Mouse (Mus musculus): Measurements from ENCODE around the gene Cbx5. TPM values are rescaled to one million over a fixed set of nuclear protein-coding genes. Genes with fewer than 3 reads are reported as not detected.

Gene Cbx5
- total RNA-seq (2023): 25.3 and 26.7 TPM in 2 replicates

DNA sequence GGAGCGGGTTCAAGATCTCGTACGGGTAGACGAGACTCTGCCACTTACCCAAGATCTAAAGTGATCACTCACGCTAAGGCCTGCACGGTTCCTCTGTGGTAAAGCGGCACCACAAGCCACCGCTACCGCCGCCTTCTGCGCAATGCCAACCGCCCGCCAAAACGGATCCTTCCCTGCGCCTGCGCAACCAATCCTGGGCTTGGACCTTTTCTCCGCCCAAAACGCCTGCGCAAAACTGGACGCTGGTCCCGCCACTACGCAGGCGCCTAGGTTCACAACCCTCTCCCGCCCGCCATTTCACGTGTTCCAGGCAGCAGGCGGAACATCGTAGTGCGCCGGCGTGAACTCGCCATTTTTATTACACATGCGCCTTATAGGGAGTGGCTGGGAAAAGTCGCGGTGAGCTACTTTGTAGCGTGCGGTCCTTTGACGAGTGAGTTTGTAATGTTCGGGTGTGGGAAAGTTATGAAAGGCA, at the start of gene Cbx5:
TSS of gene Cbx5 (minus strand) at position 132 of the 475 bp plus-strand sequence.

DNA sequence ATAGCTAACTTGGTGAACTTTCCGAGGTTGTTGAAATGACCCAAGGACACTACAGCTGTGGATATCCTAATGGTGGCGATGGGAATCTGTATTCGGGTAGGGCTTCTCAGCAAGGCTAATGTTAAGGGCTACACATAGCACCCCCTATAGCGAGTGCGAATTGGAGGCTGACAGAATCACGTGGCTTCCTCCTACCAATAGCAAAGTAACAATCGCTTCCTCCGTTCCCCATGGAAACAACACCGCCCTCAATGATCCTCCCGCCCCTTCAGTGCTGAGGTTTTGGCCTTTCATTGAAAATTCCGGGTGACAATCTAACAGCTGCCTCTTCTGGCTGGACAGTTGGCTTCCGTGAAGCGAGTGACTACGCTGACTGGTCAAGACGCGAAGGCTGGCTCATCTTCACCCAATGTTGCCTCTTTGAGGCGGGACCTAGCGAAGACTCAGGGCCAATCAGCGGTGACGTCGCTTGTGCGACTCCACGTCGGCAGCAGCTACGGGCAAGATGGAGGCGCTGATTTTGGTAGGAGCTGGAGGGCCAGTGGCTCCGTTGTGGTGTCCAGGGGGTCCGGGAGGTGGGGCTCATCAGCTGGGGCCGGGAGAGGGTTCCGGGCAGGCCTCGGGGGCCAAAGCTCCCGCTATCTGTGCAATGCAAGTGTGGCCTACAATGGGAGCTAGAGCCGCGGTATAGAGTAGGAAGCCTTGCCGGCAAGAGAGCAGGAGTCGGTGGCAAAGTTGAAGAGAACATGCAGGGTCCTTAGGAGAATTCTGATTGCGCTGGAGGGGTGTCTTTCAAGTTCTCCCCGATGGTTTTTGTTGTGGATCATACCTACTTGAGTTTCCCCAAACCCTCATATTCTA, 33.0 kb upstream of the Cbx5 start, which contains the start of gene Copz1:
TSS of gene Copz1 (plus strand) at position 296 of the 861 bp plus-strand sequence.

DNA sequence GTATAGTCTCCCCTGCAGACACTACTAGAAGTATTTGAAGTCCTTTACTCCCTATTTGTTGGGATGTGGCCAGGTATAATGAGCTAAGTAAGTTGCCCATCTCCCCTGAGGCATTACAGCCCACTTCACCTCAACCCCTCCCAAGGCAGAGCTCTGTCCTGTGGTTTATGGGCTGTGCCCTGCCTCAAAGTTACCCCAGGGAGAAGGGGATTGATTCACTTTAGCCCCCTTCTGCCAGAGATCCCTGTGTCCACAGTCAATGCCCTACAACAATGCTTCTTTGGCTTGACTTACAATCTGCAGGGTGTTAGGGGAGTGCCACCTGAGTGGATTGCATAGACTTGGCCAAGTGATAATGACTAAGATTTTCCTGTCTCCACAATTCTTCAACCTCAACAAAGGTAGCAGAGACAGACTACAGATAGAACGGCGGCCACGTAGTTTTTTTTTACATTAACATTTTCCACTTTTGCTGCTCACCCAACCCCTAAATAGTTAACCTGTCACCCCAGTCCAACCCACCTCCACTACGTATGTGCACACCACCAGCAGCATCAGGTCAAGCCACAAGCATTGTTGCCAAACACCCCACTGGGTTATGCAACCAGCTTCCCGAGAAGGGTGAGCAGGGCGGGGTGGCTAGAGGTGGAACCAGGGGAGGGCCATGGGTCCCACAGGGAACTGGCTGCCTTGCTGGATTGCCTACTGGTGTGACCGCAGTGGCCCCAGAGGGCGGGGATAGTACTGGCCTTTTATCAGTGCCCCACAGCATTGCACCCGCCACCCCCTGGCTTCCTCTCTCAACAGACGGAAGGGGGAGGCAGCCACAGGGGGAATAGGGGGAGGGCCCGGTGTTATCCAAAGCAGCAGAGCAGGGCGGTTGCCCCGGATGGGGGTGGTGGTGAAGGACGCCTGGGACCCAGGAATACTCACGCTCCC, 18.4 kb upstream of the Cbx5 start, which contains the start of gene Nfe2:
TSS of gene Nfe2 (minus strand) at position 614 of the 939 bp plus-strand sequence.

DNA sequence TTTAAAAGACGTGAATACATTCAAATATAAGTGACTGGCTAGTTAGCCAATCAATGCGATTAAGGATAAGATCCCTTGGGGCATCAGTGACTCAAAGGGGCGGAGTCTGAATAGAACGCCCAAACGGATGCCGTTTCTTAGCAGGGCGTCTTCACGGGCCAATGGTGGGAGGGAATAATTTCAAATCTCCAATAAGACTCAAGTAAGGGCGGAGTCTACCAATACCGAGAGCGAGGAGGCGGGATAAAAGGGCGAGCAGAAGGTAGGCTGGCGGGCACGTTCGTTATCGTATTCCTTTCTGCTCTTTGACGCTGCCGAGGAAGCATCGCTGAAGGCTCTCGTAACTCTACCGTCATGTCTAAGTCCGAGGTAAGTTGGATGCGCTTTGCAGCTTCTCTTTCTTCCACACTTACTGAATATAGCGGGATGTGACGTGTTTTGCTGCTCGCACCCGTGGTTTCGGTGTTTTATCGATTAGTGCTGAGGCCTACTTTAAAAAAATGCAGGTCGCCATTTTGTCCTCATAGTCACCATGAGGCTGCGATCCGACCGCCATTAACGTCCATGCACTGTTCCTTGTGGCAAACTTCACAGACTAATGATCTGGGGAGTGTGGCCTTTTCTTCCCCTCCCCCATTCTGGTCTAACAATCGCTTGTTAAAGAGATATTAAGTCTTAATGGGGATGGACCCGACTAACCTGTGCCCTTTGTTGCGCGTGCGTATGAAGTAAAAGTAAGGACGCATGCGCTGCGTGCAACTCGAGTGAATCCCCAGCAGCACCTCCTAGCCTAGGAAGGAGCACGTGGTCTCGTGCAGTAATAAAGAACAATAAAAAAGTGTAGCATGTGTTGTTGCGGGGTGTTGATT, 778 bp upstream of the Cbx5 start, which contains the start of gene Hnrnpa1:
TSS of gene Hnrnpa1 (plus strand) at position 273 of the 869 bp plus-strand sequence.

DNA sequence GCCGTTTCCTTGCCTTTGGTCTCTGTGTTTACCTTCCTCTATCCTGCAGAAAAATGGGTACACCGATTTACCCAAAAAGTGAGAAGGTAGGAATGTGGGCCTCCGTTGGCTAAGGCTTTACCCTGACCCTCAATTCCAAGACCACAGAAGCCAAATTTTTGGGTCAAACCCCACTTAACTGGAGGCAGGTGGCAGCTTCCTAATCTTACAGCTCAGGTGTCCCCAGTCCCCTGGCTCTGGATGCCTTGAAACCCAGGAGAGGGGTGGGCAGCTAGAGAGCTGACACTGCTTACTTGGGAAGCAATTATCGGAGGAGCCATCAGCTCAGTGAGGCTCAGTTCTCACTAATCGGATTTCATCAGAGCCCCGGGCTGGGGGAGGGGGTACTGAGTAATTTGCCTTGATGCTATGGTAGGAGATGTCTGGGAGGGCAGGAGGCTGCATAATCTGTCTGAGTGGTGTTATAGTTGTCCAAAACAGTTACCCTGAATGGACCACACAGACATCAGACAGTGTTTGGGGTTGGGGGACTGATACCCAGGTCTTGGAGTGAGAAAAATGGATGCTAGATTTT, 72.5 kb downstream of the Cbx5 start, which contains the start of gene Smug1:
TSS of gene Smug1 (minus strand) at position 51 of the 574 bp plus-strand sequence.

Other genes starting within 250 kb of the Cbx5 start
- not detected in 2 replicates for gene Hoxc8, start 249.2 kb downstream of the Cbx5 start, total RNA-seq (2023)
- not detected in 2 replicates for gene Hoxc6, start 241.6 kb downstream of the Cbx5 start, total RNA-seq (2023)
- gene Hoxc4, start 220.9 kb downstream of the Cbx5 start, total RNA-seq (2023): not detected in 2 replicates
- 1.4 and 2.9 TPM in 2 replicates for gene Smug1, start 72.7 kb downstream of the Cbx5 start, total RNA-seq (2023)
- 191 and 223 TPM in 2 replicates for gene Hnrnpa1, start 616 bp upstream of the Cbx5 start, total RNA-seq (2023)
- gene Nfe2, start 18.6 kb upstream of the Cbx5 start, total RNA-seq (2023): 222 and 245 TPM in 2 replicates
- 106 and 123 TPM in 2 replicates for gene Copz1, start 32.9 kb upstream of the Cbx5 start, total RNA-seq (2023)
- gene Gpr84, start 70.8 kb upstream of the Cbx5 start, total RNA-seq (2023): 20.9 and 24.6 TPM in 2 replicates
- gene Zfp385a, start 100.3 kb upstream of the Cbx5 start, total RNA-seq (2023): 20.5 and 23.0 TPM in 2 replicates
- 35.2 and 40.3 TPM in 2 replicates for gene Itga5, start 126.9 kb upstream of the Cbx5 start, total RNA-seq (2023)
- 1.1 TPM in 2 replicates for gene Gtsf1, start 190.7 kb upstream of the Cbx5 start, total RNA-seq (2023)
- gene Gtsf2, start 208.7 kb upstream of the Cbx5 start, total RNA-seq (2023): not detected in 2 replicates
- 305 and 385 TPM in 2 replicates for gene Nckap1l, start 214.0 kb upstream of the Cbx5 start, total RNA-seq (2023)

Measured in neutrophil, adult 65 days (primary cell).